Mouse (Mus musculus) urinary bladder, postnatal 14 days (tissue): ENCODE results near the gene Tbc1d1.

Experiments
- DNase-seq: peaks from one replicate; pipeline ENCODE4 v3.0.0; 2021; ENCODE audit warnings: low spot score

Gene Tbc1d1

DNA sequence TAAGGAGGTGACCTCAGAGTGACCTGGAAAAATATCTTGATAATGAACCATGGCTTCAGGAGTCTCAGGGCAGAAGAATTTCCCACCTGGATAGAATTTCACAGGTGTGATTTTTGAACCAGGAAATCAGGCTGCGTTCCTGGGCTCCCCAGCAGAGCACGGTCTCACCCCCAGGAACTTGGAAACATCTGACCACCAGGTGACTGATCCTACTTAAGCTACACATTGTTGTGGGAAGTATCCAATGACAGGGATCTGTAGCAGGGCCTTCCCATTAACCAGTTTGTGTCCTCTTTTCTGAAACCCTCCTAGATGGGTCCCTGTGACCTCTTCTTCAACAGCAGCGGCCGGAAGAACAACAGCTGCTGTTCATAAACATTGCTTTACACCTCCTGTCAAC is 227.1 kb downstream of the Tbc1d1 start:
- no peak for DNase-seq

DNA sequence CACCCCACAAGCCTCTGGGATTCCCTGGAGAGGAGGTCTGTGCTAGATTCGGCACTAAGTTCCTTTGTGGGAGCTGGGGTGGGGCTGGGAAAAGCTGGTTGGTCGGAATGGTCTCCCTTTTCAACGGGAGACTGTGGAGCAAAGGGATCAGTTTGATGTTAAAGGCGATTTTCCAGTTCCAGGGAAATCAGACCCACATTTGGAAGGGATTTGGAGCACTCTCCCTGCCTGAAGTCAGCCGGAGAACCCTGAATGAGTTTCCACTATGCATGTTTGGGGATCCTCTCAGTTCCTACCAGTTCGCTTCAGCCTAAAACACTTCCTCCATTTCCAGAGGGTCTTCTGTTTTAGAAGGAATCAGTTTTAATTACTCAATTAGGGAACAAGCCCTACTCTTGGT is 228.4 kb downstream of the Tbc1d1 start:
- no peak for DNase-seq

DNA sequence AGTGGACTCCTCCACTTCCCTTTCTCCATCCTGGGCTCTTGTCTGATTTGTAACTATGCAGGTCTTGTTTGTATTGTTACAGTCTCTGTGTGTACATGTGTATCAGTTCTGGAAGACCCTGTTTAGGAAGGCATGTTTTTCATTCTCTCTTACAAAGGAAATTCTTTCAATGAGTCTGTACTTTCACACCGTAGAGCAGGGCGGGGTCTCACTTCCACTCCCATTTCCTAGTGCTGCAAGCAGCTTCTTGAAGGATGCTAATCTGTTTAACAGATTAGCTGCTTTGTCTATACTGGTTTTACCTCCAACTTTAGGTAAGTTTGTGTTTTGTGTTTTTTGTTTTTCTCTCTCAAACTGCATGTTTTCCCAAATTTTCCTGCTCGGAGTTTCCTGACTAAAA is 230.9 kb downstream of the Tbc1d1 start:
- DNase-seq, result no peak

DNA sequence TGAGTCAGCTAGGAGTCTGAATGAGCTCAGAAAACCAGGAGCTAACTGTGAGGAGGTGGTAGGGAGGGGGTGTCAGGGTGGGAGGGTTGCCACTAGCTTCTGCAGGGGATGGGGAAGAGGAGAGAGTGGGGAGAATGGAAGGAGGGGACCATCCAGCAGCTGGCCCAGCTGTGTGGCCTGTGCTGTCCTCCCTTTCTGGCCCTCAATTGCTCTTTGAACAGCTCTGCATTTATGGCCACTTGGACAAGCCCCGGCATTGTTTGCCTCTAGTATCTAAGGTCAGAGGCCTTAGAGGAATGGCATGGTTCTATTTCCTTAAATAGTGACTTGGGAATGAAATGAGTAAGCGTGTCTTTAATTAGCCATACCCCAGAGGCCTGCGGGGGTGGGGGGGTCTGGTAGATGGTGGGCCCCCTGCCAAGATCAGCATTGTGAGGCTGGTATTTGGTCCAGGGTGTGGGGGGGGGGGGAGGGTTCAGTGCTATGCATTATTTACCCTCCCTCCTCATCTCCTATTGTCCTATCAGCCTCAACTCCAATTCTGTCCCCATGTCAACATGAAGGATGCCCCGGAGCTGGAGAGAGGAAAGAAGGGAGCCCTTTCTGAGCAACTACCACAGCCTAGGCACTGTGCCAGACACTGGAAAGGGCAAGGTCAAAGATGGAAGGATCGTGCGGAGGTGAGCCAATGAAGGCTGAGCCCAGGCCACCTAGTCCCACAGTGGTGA is 233.3 kb downstream of the Tbc1d1 start:
- no peak for DNase-seq

DNA sequence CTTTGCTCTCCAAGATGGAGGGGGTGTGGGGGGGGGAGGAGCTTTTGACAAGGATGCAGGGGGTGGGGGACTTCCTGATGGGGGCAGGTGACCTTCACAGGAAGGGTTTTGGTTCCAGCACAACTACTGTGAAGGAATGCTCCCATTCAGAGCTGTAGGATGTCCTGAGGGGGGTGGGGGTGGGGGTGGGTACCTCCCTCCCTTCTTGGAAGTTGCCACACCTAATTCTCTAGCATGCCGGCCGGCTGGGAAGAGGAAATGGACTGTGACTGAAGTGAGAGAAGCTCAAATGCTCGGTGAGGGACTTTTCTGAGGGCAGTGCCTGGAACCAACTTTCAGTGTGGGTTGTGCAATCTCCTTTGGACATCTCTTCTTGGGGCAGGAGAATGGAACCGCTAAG is 235.2 kb downstream of the Tbc1d1 start:
- DNase-seq, result peak; percentile 4

DNA sequence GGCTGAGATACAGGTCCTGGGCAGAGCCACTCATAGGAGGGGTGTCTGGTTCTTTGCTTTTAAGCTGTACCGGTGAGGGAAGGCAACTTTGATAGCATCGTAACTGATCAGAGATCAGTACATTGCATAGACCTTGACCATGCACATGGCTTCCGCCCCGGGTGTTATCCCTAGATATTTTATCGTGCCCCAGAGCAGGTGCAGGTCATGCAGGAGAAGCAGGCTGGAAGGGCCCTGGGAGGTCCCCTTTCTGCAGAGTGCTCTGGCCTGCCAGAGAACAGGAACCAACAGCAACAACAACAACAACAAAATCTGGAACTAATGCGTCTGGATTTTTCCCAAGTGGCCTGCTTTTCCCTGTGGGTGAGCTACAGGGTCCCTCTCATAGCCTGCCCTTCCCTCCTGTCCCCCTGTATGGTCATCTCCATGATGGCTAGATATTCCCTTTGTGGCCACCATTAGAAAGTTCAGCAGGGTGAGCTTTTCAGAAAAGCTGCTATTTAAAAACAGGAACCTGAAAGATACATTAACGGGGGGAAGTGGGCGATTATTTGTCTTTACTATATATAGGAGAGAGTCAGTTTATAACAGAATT is 236.4 kb downstream of the Tbc1d1 start:
- peak; percentile 3 for DNase-seq

DNA sequence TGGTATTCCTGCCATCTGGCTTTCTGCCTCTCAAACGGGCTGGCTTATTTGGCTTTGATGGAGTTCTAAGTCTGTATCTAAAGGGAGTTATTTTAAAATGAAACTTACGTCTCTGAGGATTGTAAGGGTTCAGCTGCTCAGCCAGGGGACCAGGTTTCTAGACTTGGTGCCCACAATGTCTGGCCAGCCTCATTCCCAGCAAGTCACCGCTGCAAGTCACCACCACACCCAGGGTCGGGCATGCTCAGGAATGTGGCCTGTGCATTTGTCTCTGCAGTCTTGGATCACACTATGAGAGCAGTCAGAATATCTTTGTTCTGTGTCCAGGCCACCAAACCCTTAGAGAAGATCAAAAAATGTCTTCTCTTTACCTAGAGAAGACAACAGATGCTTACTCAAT is 237.4 kb downstream of the Tbc1d1 start:
- peak; percentile 2 for DNase-seq

DNA sequence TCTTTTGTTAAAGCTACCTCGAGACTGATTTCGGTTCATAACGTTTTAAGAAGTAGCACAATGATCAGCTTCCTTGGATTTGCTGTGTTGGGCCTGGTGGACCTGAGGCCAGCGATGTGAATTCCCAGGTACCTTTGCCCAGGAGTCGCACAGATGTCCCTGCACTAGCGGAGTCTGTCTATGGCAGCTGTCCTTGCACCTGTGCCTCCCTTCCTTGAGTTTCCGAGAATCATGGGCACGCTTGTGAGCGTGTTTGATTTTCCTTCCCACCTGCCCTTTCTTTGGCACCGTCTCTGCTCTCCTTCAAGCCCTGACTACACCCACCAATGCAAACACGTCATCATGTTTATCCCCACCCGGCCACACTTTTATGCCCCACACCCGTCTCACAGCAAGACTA is 242.1 kb downstream of the Tbc1d1 start:
- no peak for DNase-seq

DNA sequence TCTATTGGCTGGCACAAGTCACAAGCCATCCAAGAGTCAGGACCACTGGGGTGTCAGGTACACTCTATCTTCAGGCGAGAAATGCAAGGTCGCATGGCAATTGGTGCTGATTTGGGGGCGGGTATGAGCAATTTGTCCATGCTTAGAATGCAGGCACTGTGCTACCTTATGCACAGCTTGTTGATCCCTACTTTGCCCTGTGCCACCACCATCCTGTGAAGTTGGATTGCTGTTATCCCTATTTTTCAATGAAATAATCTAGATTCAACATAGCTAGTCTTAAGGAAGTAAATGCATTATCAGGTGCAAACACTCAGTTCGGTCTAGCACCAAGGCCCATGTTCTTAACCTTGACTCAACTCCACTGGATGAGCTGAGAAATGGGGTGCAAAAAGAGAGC is 244.6 kb downstream of the Tbc1d1 start:
- no peak for DNase-seq
